Mouse (Mus musculus) right cerebral cortex, postnatal 10 days (tissue): ENCODE measurements around the gene 2610001J05Rik.

Experiments
- DNase-seq, 2 experiments: peaks; one replicate each; pipeline ENCODE4 v3.0.0; 2021; ENCODE audit warnings: low spot score in 2 of 2

The 2610001J05Rik gene

DNA sequence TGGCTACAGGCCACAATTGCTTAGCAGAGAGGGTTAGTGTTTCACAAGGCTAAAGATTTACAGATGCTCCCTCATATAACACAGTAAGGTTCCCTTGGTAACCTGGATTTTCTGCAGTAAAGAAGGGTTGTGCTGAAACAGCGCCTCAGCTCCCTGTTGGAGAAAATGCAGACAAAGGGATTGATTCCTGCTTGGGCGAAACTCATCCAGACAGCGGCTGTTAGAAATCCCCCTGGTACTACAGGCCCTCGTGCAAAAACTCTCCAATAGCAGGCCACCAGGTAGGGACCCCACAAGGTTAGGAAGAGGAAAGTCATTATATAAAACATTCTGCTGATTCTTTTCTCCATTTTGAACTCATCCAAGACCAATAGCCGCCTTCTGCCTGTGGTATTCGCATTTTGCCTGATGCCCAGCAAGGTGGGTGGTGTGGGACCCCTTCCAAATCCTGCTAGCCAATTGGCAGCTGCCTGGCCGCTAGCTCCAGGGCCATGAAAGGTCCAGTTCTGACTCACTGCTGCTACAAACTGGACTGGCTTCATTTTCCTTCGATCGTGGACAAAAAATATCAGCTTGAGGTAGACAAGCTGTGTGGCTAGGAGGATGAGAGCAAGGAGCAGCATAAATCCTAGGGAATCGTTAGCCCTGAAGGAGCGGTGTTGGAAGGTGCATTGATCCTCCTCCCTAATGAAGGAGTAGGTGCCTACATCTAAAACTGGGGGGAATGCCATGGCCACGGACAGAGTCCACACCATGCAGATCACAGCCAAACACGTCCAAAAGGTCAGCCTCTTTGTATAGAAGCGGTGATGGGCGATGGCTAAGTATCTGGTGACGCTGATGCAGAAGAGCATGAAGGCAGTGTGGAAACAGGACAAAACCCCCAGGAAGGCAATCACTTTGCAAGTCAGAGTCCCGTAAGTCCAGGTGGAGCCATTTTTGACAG lies 35.3 kb downstream of the 2610001J05Rik start:
- DNase-seq = peak; percentile 56 to 67

DNA sequence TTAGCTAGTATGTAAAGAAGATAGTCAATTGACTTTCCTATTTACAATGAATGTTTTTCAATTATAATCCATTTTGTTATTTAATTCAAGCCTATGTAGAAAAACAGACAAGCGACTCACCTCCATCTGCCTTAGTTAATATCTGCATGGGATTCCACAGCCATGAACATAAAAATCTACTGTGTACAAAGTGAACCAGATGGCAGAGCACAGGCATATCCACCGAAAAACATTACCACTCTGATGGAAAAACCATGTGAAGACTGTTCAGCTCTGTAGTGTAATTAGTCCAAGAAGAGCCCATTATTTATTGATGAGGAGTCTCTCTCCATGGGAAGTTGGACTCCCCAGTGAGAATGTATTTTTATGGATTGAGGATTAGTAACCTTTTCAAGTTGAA lies 38.5 kb downstream of the 2610001J05Rik start:
- no peak for DNase-seq

DNA sequence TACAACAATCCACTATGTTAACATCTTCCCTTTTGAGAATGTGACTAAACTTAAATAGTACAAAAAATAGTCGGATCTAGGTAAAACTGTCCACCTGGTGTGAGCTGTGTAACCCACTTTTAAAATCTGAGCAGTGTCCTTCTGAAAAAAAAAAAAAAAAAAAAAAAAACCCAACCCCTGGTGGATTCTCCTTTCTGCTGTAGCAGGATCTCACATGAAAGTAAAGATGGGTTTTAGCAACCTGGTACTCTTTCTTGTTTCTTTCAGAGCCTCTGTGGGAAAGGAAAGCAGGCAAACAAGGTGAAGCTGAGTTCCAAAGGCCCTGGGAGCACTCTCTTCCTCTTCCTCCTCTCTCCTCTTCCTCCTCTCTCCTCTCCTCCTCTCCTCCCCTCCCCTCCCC lies 42.4 kb downstream of the 2610001J05Rik start:
- DNase-seq = no peak
